Mouse (Mus musculus): ENCODE results near the gene Clip2. TPM values are rescaled to one million over a fixed set of nuclear protein-coding genes. Genes with fewer than 3 reads are reported as not detected.
A peak's percentile ranks its signal among the peaks of the same experiment; 100 is the strongest.

The Clip2 gene
- polyA plus RNA-seq, 1 experiment from 2014 or later = 9.8 TPM

DNA sequence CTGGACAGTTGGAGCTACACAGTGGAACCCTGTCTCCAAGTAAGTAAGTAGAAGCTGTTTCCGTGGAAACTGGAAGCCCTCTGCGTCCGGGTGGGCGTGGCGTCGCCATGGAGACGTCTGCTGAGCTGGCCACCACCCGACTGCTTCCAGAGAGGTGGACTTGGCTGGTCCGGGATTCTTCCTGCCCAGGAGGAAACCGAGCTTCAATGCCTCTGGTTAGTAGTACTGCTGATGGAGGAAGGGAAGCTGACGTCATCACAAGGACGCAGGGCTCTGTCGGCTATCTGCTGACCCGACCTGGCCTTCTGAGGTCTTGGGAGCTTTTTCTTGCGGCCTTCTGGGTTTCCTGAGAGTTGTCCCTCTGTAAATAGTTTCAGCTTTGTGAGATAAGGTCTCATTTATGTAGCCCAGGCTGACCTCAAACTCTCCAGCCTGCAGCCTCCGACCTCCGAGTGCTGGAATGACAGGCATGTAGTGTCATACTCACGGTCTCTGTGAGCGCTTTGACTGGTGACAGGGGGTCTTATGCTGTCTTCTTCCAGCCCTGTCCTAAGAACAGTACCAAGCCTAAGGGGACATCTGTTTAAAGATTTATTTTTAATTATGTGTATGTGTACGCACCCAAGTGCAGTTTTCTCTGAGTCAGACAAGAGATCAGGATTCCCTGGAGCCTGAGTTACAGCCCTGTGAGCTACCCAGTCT is 3.4 kb upstream of the Clip2 start:
- no peaks in the 10 kb centered on the region for H3K9me3 ChIP-seq
- H3K9ac ChIP-seq = no peak overlapping the region
- peak; percentile 36 for ATAC-seq (ENCODE audit: low FRiP score)
- 17% methylated on average over 20 of the region's 20 CpGs for WGBS
- H3K36me3 ChIP-seq (replicated peaks) = no peaks in the 10 kb centered on the region
- peak overlapping the region; percentile 21; the same call in 1 of the 2 replicates for H3K27ac ChIP-seq
- H3K27me3 ChIP-seq = no peaks in the 10 kb centered on the region
- 0 out of 2 replicates have a peak overlapping the region, but pooled peaks have one; percentile 6 for H3K4me3 ChIP-seq (replicated peaks)
- peaks cover 34% of the 10 kb centered on the region for H3K4me1 ChIP-seq
- H3K4me2 ChIP-seq = peak overlapping the region; percentile 40

DNA sequence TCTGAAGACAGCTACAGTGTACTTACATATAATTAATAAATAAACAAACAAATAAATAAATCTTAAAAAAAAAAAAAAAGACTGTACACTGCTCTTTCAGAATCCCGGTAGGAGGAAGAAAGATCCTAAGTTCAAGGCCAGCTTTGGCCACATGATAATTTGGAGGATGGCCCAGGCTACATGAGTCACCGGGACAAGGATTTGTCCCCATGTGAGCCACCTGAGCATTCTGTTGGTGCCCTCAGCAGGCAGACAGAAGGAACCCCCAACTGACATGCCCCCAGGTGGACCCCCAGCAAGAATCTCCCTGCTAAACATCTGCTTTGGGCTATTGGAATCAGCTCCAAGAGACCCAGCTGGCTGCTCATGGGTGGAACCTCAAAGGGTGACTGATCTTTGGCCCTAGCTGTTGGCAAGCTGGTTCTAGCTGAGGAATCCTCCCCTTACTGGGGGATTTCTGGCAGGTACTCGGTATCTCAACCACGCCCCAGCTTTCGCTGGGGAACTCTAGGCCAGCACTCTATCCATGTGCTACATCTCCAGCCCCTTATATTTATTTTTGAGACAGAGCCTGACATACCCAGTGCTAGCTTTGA is 1.8 kb upstream of the Clip2 start:
- Histone ChIP-seq H3K4me1 (peaks cover 47% of the 10 kb centered on the region), H3K4me2 (no peak overlapping the region), H3K27me3 (no peaks in the 10 kb centered on the region), H3K9ac (no peak overlapping the region), H3K4me3 (replicated peaks) (no peak overlapping the region), H3K9me3 (no peaks in the 10 kb centered on the region), H3K27ac (no peak overlapping the region), H3K36me3 (replicated peaks) (no peaks in the 10 kb centered on the region)
- ATAC-seq (ENCODE audit: low FRiP score) = no peak
- WGBS = 90% methylated on average over 5 of the region's 5 CpGs

DNA sequence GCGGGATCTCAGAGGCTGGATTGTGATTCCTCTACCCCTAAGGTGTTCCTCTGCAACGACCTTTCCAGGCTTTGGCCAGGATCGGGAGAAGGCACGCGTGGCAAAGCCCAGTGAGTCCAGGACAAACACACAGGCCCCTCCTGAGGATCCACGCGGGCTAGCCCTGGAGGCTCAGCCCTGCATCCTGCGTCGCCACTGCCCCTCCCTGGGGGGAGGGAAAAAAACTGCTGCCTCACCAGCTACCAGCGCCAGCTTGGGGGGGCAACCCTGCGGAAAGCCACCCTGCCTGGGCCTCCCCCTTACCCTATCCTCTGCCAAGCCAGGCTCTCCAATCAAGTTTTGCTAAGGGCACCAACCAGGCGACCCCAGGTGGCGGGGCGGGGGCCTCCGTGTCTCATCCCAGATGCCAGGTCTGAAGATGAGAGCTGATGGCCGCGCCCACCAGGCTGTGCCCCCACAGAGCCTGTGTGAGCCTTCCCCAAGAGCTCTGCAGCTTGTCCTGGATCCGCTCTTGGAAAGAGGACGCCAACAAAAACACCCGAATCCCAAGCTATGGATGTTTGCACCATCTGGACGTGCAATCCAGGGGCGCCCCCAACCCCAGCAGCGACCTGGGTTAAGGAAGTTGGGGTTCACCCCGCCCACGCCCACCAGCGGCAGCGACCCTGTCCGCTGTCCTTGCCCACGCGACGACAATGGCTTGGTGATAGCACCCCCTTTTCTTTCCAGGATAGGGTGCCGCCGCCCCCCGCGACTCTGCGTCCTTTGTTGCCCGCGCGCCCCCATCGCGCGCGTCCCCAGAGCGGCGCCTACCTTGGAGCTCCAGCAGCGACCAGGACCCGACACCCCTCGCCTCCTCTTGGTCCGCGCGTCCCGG is 763 bp downstream of the Clip2 start:
- Histone ChIP-seq H3K9ac (peak overlapping the region; percentile 86), H3K4me1 (peaks cover 68% of the 10 kb centered on the region), H3K27ac (peak overlapping the region; percentile 98), H3K9me3 (no peaks in the 10 kb centered on the region), H3K27me3 (no peaks in the 10 kb centered on the region), H3K4me3 (replicated peaks) (peak overlapping the region; percentile 70), H3K36me3 (replicated peaks) (no peaks in the 10 kb centered on the region), H3K4me2 (peak overlapping the region; percentile 87)
- 1% methylated on average over 52 of the region's 52 CpGs for WGBS
- peak; percentile 39 for ATAC-seq (ENCODE audit: low FRiP score)

DNA sequence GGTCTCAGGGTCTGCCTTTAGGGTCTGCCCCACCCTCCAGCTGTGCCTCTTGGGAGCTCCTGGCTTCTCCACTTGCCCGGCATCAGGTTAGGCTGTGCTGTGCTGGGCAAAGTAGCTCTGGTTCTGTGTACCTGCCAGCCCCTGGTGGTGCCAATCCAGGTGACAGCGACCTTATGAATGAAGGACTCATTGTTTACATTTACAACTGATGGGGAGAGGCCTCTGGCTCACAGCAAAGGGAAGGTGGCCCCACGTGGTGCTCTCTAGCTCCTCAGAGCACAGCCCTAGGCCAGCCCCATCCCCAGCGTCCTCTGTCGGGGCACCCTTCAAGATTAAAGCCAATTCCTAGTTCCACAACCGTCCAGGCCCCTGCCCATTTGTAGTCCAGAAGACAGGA is 1.4 kb downstream of the Clip2 start:
- 0 out of 2 replicates have a peak overlapping the region, but pooled peaks have one; percentile 98 for H3K27ac ChIP-seq
- no peaks in the 10 kb centered on the region for H3K36me3 ChIP-seq (replicated peaks)
- H3K4me1 ChIP-seq = peaks cover 67% of the 10 kb centered on the region
- H3K4me3 ChIP-seq (replicated peaks) = peak overlapping the region; percentile 70
- WGBS = 11% methylated on average over 6 of the region's 6 CpGs
- no peaks in the 10 kb centered on the region for H3K9me3 ChIP-seq
- peak overlapping the region; percentile 87 for H3K4me2 ChIP-seq
- H3K9ac ChIP-seq = peak overlapping the region; percentile 86
- H3K27me3 ChIP-seq = no peaks in the 10 kb centered on the region
- no peak for ATAC-seq (ENCODE audit: low FRiP score)

DNA sequence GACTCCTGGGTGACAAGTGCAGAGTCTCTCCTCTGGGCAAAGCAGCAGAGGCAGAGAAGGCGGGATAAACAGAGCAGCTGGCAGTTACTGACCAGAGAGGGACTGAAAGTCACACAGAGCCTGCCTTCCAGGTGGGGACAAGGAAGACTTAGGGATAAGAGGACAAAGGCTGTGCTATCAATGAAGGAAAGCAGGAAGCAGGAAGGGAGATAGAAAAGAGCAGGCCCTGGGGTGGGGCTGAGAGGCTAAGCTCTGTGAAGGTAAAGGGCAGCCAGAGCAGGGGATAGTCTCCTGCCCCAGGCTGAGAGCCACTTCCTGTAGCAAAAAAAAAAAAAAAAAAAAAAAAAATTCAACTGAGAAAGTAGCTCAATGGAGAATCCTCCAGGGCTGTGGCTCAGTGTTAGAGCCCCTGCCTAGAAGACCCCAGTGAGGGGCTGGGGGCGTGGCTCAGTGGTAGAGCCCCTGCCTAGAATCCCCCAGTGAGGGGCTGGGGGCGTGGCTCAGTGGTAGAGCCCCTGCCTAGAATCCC is 2.5 kb downstream of the Clip2 start:
- Histone ChIP-seq H3K9ac (no peak overlapping the region), H3K27ac (no peak overlapping the region), H3K36me3 (replicated peaks) (no peaks in the 10 kb centered on the region), H3K4me3 (replicated peaks) (no peak overlapping the region), H3K27me3 (no peaks in the 10 kb centered on the region), H3K4me1 (peaks cover 57% of the 10 kb centered on the region), H3K4me2 (no peak overlapping the region; the same call in 1 of the 2 replicates), H3K9me3 (no peaks in the 10 kb centered on the region)
- ATAC-seq (ENCODE audit: low FRiP score) = no peak
- WGBS = 83% methylated on average over 3 of the region's 3 CpGs

DNA sequence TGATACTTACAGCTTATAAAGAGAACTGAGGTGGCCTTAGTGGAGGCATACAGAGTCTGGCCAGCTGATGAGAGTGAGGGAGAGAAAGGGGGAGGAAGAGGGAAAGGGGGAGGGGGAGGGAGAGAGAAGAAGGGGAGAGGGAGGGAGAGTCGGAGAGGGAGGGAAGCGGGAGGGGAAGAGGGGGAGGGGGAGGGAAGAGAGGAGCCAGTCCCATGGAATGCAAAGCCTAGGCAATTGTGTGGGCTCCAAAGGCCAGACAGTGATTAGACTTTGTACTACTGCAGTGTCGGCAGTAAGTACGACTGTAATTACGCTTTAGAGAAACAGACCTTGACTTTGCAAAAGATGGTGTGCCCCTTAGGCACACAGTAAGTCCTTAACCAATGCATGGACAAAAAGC is 3.9 kb downstream of the Clip2 start:
- Histone ChIP-seq H3K9ac (no peak overlapping the region), H3K27me3 (no peaks in the 10 kb centered on the region), H3K36me3 (replicated peaks) (0 out of 2 replicates have a peak, but pooled peaks cover 4% of the 10 kb centered on the region), H3K9me3 (no peaks in the 10 kb centered on the region), H3K4me1 (peaks cover 57% of the 10 kb centered on the region), H3K27ac (no peak overlapping the region; the same call in 1 of the 2 replicates), H3K4me2 (no peak overlapping the region), H3K4me3 (replicated peaks) (no peak overlapping the region)
- no peak for ATAC-seq (ENCODE audit: low FRiP score)
- WGBS = 68% methylated on average over 5 of the region's 5 CpGs

DNA sequence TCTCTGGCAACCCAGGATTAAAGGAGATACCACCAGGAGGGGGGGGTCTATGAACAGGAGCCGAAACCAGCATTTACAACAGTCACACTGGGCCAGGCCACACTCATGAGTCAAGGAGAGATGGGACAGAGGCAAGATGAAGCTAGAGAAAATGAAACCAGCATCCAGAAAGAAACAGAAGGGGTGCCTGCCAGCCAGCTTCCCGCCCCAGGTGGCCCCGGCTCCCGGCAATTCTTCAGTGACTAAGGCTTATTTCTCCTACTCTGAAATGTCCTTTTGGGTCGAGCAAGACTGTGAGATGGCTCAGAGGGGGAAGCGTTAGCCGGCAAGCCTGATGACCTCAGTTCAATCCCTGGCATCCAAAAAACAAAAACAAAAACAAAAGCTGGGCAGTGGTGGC is 5.4 kb downstream of the Clip2 start:
- H3K4me1 ChIP-seq = peaks cover 53% of the 10 kb centered on the region
- no peak overlapping the region for H3K4me3 ChIP-seq (replicated peaks)
- 91% methylated on average over 7 of the region's 7 CpGs for WGBS
- H3K27ac ChIP-seq = no peak overlapping the region
- no peak overlapping the region for H3K9ac ChIP-seq
- 0 out of 2 replicates have a peak, but pooled peaks cover 4% of the 10 kb centered on the region for H3K36me3 ChIP-seq (replicated peaks)
- H3K27me3 ChIP-seq = no peaks in the 10 kb centered on the region
- ATAC-seq (ENCODE audit: low FRiP score) = no peak
- no peaks in the 10 kb centered on the region for H3K9me3 ChIP-seq
- no peak overlapping the region for H3K4me2 ChIP-seq

DNA sequence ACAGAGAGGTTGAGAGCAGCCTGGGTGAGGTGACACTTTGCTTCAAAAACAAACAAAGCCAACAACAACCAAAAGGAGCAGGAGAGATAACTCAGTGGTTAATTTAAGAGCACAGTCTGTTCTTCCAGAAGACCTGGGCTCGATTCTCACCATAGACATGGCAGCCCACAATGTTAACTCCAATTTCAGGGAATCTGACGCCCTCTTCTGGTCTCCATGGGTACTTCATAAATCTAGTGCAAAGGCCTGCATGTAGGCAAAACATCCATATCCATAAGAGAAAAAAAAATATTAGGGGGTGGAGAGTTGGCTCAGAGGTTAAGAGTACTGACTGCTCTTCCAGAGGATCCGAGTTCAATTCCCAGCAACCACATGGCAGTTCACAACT is 7.0 kb downstream of the Clip2 start:
- no peaks in the 10 kb centered on the region for H3K9me3 ChIP-seq
- 54% methylated on average over 3 of the region's 3 CpGs for WGBS
- 0 out of 2 replicates have a peak, but pooled peaks cover 4% of the 10 kb centered on the region for H3K36me3 ChIP-seq (replicated peaks)
- ATAC-seq (ENCODE audit: low FRiP score) = no peak
- no peaks in the 10 kb centered on the region for H3K27me3 ChIP-seq
- H3K27ac ChIP-seq = no peak overlapping the region
- H3K4me2 ChIP-seq = no peak overlapping the region
- H3K4me1 ChIP-seq = peaks cover 51% of the 10 kb centered on the region
- H3K4me3 ChIP-seq (replicated peaks) = no peak overlapping the region
- no peak overlapping the region for H3K9ac ChIP-seq

DNA sequence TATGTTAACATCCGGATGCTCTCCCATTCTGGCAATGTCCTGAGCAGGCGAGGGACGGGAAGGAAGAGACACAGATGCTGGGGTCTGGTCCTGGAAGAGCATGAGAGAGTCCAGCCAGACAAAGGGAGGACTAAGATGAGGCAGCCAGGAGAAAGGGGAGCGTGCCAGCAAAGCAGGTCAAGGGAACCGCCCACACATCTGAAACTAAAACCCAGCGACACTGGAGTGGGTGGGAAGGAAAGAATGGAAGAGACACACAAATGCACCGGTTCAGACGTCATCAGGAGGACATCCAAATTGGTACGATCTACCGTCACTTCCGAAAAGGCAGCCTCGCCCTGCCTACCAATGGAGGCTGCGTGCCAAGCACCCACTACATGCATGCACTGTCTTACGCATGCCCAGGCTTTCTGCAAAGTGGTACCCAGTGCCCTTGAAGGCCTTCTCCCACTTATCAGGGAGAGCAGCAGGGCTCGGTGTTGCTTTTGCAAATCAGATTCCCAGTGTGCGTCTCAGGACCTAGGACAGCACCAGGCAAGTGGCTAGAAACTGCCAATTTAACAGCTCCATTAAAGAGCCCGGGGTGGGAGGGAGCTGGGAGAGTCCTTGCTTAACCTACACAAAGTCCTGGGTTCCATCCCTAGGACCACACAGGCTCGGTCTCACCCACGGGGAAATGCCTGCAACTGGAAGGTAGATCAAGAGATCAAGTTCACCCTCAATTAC is 7.6 kb downstream of the Clip2 start:
- Histone ChIP-seq H3K36me3 (replicated peaks) (0 out of 2 replicates have a peak, but pooled peaks cover 4% of the 10 kb centered on the region), H3K4me2 (no peak overlapping the region), H3K27ac (0 out of 2 replicates have a peak overlapping the region, but pooled peaks have one; percentile 13), H3K9me3 (no peaks in the 10 kb centered on the region), H3K4me1 (peaks cover 52% of the 10 kb centered on the region), H3K27me3 (no peaks in the 10 kb centered on the region), H3K9ac (no peak overlapping the region), H3K4me3 (replicated peaks) (no peak overlapping the region)
- WGBS = 72% methylated on average over 19 of the region's 19 CpGs
- no peak for ATAC-seq (ENCODE audit: low FRiP score)

DNA sequence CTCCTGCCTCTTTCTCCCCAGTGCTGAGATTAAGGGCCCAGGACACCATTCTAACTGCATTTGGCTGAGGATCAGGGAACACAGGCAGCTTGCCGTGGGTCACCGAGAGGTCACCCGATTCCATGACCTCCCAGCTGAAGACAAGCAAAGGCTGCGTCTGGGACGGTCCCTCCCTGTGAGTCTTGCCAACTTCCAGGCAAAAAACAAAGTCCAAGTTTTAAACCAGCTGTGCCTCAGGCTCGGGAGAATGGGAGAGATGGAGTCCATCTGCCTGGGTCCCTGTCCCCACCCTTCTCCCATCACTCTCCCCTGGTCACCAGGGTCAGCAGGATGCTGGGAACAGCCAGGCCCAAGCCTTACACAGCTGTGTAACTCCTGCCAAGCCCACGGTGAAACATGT is 10.6 kb downstream of the Clip2 start:
- H3K4me1 ChIP-seq = peaks cover 29% of the 10 kb centered on the region
- no peak overlapping the region for H3K27ac ChIP-seq
- no peak for ATAC-seq (ENCODE audit: low FRiP score)
- H3K4me3 ChIP-seq (replicated peaks) = no peak overlapping the region
- WGBS = 47% methylated on average over 7 of the region's 7 CpGs
- H3K9ac ChIP-seq = no peak overlapping the region
- H3K36me3 ChIP-seq (replicated peaks) = peaks cover 24% of the 10 kb centered on the region; the same call in 1 of the 2 replicates
- H3K27me3 ChIP-seq = no peaks in the 10 kb centered on the region
- H3K4me2 ChIP-seq = no peak overlapping the region
- H3K9me3 ChIP-seq = no peaks in the 10 kb centered on the region

DNA sequence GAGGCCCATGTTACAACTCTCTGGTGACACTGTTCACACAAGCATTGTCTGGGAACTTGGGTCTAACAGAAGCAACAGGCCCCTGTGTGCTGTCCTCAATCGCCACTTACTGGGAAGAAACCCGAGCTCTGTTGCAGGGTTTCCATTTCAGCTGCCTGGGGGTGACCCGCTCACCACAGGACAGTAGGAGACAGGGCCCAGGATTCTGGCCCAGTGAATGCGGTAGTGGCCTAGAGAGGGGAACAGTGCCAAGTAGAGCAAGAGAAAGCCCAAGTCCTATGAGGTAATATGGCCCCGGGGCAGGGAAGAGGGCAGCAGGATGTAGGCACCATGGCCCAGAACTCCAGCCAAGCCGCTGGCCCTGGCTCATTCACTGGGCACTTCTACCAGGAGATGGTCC is 11.4 kb downstream of the Clip2 start:
- Histone ChIP-seq H3K4me1 (peaks cover 24% of the 10 kb centered on the region), H3K4me2 (no peak overlapping the region), H3K36me3 (replicated peaks) (peaks cover 26% of the 10 kb centered on the region; the same call in 1 of the 2 replicates), H3K9ac (no peak overlapping the region), H3K9me3 (no peaks in the 10 kb centered on the region), H3K27me3 (no peaks in the 10 kb centered on the region), H3K27ac (no peak overlapping the region), H3K4me3 (replicated peaks) (no peak overlapping the region)
- 77% methylated on average over 6 of the region's 6 CpGs for WGBS
- no peak for ATAC-seq (ENCODE audit: low FRiP score)
